Mouse (Mus musculus) liver, postnatal 0 days (tissue): ENCODE data around the gene Efcab5.
"Not testable (repeated sequence)": the region's sequence is repeated elsewhere in the genome, so short reads cannot be mapped to it uniquely, and the experiment has no call there.

Experiments
- CTCF ChIP-seq: sonication (generic); IDR thresholded peaks from 2 replicates; pipeline ENCODE4 v1.5.1; 2016; ENCODE audit warnings: antibody characterized with exemption, low read depth
- EP300 ChIP-seq: IDR thresholded peaks from 2 replicates; pipeline ENCODE4 v1.6.1; 2016; ENCODE audit warnings: antibody characterized with exemption, low read depth, mild to moderate bottlenecking

GRCm38 (mm10) chr11:77077331-77077730 lies 111.4 kb downstream of the Efcab5 start:
- not testable (repeated sequence) for TF ChIP-seq EP300, CTCF
